Mouse (Mus musculus) stomach, embryonic 15.5 days (tissue): ENCODE measurements around the gene Jchain. TPM values are rescaled to one million over a fixed set of nuclear protein-coding genes. Genes with fewer than 3 reads are reported as not detected.

Experiments
- ATAC-seq: fragments of 200-750 bp; cut with Nextera tagmentation; 2 replicates; pipeline ENCODE4 v1.8.0; 2017; ENCODE audit warnings: low read depth, moderate number of reproducible peaks, moderate TSS enrichment; ENCODE audit not compliant: insufficient read depth, low FRiP score
- H3K27ac ChIP-seq: fragments of 300-500 bp; sonication (generic); 2 replicates; pipeline ENCODE4 v1.5.1; 2015; ENCODE audit warnings: mild to moderate bottlenecking, inconsistent platforms
- H3K27me3 ChIP-seq: fragments of 300-500 bp; sonication (generic); replicated peaks from 2 replicates; pipeline ENCODE4 v1.6.1; 2015; ENCODE audit warnings: inconsistent platforms
- H3K36me3 ChIP-seq: fragments of 300-500 bp; sonication (generic); 2 replicates; pipeline ENCODE4 v1.6.1; 2015; ENCODE audit warnings: inconsistent platforms
- H3K4me1 ChIP-seq: fragments of 300-500 bp; sonication (generic); 2 replicates; pipeline ENCODE4 v1.6.1; 2015; ENCODE audit warnings: inconsistent platforms
- H3K4me2 ChIP-seq: fragments of 300-500 bp; sonication (generic); 2 replicates; pipeline ENCODE4 v1.6.1; 2015; ENCODE audit warnings: mild to moderate bottlenecking, inconsistent platforms
- H3K4me3 ChIP-seq: fragments of 300-500 bp; sonication (generic); replicated peaks from 2 replicates; pipeline ENCODE4 v1.5.1; 2015; ENCODE audit warnings: inconsistent platforms
- H3K9ac ChIP-seq: fragments of 300-500 bp; sonication (generic); 2 replicates; pipeline ENCODE4 v1.6.1; 2015; ENCODE audit warnings: inconsistent platforms
- H3K9me3 ChIP-seq: fragments of 300-500 bp; sonication (generic); 2 replicates; pipeline ENCODE4 v1.6.1; 2016; ENCODE audit warnings: inconsistent platforms
- WGBS: fragments of 180-500 bp; shearing (Covaris S2); methylation state at CpG from one replicate; pipeline ENCODE4 v1.1.7; 2015; 5-methylcytosine and 5-hydroxymethylcytosine counted together
- polyA plus RNA-seq: library from polyadenylated mRNA; unstranded; fragments of >200 nt; fragmentation: Nextera tagmentation; extraction: Ambion mirVana; gene quantifications from 2 replicates; pipeline ENCODE4 v1.2.1, GENCODE M21; 2015

Jchain gene
- polyA plus RNA-seq, result 0.19 and 0.27 TPM in 2 replicates

GRCm38 (mm10) chr5:88527657-88528056 is at the start of gene Jchain:
Jchain (minus strand) TSS chr5:88527891.
- Histone ChIP-seq H3K9me3 (no peaks in the 10 kb centered on the region), H3K27me3 (no peaks in the 10 kb centered on the region), H3K9ac (no peak within 1 kb of the TSS), H3K4me3 (no peak within 1 kb of the TSS), H3K27ac (no peak within 1 kb of the TSS), H3K4me2 (no peak within 1 kb of the TSS), H3K4me1 (no peaks in the 10 kb centered on the region), H3K36me3 (no peaks in the 10 kb centered on the region)
- 83% methylated on average over 3 of the region's 3 CpGs for WGBS
- ATAC-seq, result no peak

- H3K9ac ChIP-seq, result no peak overlapping the region
- peak overlapping the region; percentile 66; the same call in 1 of the 2 replicates for H3K27ac ChIP-seq
- no peak overlapping the region for H3K4me3 ChIP-seq
- peak; percentile 91 for ATAC-seq
- no peak overlapping the region for H3K4me2 ChIP-seq
- no peaks in the 10 kb centered on the region for H3K4me1 ChIP-seq
- WGBS, result 59% methylated on average over 3 of the region's 3 CpGs
- no peaks in the 10 kb centered on the region for H3K36me3 ChIP-seq
- no peaks in the 10 kb centered on the region for H3K27me3 ChIP-seq
- H3K9me3 ChIP-seq, result no peaks in the 10 kb centered on the region
These were observed 48.0 kb upstream of the Jchain start for GRCm38 (mm10) chr5:88575506-88576338.

GRCm38 (mm10) chr5:88574829-88575228 is 47.1 kb upstream of the Jchain start:
- Histone ChIP-seq H3K27ac (no peak overlapping the region), H3K9me3 (no peaks in the 10 kb centered on the region), H3K27me3 (no peaks in the 10 kb centered on the region), H3K4me1 (no peaks in the 10 kb centered on the region), H3K36me3 (no peaks in the 10 kb centered on the region), H3K4me2 (no peak overlapping the region), H3K9ac (no peak overlapping the region), H3K4me3 (no peak overlapping the region)
- 76% methylated on average over 3 of the region's 3 CpGs for whole genome bisulfite sequencing
- ATAC-seq, result no peak

GRCm38 (mm10) chr5:88569541-88569940 is 41.9 kb upstream of the Jchain start:
- Histone ChIP-seq H3K4me2 (no peak overlapping the region), H3K36me3 (0 out of 2 replicates have a peak, but pooled peaks cover 3% of the 10 kb centered on the region), H3K9me3 (no peaks in the 10 kb centered on the region), H3K9ac (no peak overlapping the region), H3K27ac (no peak overlapping the region), H3K27me3 (no peaks in the 10 kb centered on the region), H3K4me3 (no peak overlapping the region), H3K4me1 (no peaks in the 10 kb centered on the region)
- ATAC-seq, result no peak
- WGBS, result 79% methylated on average over 3 of the region's 3 CpGs

GRCm38 (mm10) chr5:88566034-88566841 is 38.5 kb upstream of the Jchain start:
- no peaks in the 10 kb centered on the region for H3K4me1 ChIP-seq
- peak overlapping the region; percentile 90 for H3K27ac ChIP-seq
- no peak overlapping the region for H3K9ac ChIP-seq
- no peaks in the 10 kb centered on the region for H3K27me3 ChIP-seq
- peak overlapping the region; percentile 86 for H3K4me3 ChIP-seq
- ATAC-seq, result 0 out of 2 replicates have a peak, but pooled peaks have one; percentile 16
- 0 out of 2 replicates have a peak, but pooled peaks cover 3% of the 10 kb centered on the region for H3K36me3 ChIP-seq
- WGBS, result 3% methylated on average over 14 of the region's 14 CpGs
- H3K9me3 ChIP-seq, result no peaks in the 10 kb centered on the region
- peak overlapping the region; percentile 66 for H3K4me2 ChIP-seq

- H3K4me1 ChIP-seq, result no peaks in the 10 kb centered on the region
- H3K9ac ChIP-seq, result peak overlapping the region; percentile 78
- peak overlapping the region; percentile 66 for H3K4me2 ChIP-seq
These were observed 37.7 kb upstream of the Jchain start for GRCm38 (mm10) chr5:88565148-88566033.

GRCm38 (mm10) chr5:88564501-88565147 is 36.9 kb upstream of the Jchain start, which contains the start of gene Rufy3:
Rufy3 (plus strand) TSS chr5:88565040.
- Histone ChIP-seq H3K4me1 (no peaks in the 10 kb centered on the region), H3K27me3 (no peaks in the 10 kb centered on the region), H3K9ac (peak within 1 kb of the TSS; percentile 78), H3K4me2 (peak within 1 kb of the TSS; percentile 66), H3K36me3 (0 out of 2 replicates have a peak, but pooled peaks cover 3% of the 10 kb centered on the region), H3K27ac (peak within 1 kb of the TSS; percentile 90), H3K9me3 (no peaks in the 10 kb centered on the region), H3K4me3 (peak within 1 kb of the TSS; percentile 86)
- peak; percentile 93 for ATAC-seq
- under 1% methylated on average over 64 of the region's 71 CpGs for WGBS

More at GRCm38 (mm10) chr5:88565148-88566033, 37.7 kb upstream of the Jchain start:
- H3K27me3 ChIP-seq, result no peaks in the 10 kb centered on the region
- 0 out of 2 replicates have a peak, but pooled peaks cover 3% of the 10 kb centered on the region for H3K36me3 ChIP-seq
- peak; percentile 57 for ATAC-seq
- peak overlapping the region; percentile 90 for H3K27ac ChIP-seq
- H3K9me3 ChIP-seq, result no peaks in the 10 kb centered on the region
- under 1% methylated on average over 101 of the region's 119 CpGs for WGBS
- H3K4me3 ChIP-seq, result peak overlapping the region; percentile 86

- H3K36me3 ChIP-seq, result no peaks in the 10 kb centered on the region
- 60% methylated on average over 8 of the region's 8 CpGs for WGBS
- no peak overlapping the region for H3K9ac ChIP-seq
- H3K27me3 ChIP-seq, result no peaks in the 10 kb centered on the region
- no peaks in the 10 kb centered on the region for H3K4me1 ChIP-seq
- H3K27ac ChIP-seq, result no peak overlapping the region
- no peak overlapping the region for H3K4me3 ChIP-seq
- no peak for ATAC-seq
- H3K4me2 ChIP-seq, result no peak overlapping the region
- no peaks in the 10 kb centered on the region for H3K9me3 ChIP-seq
These were observed 35.4 kb upstream of the Jchain start for GRCm38 (mm10) chr5:88562863-88563780.

- no peaks in the 10 kb centered on the region for H3K36me3 ChIP-seq
- H3K27ac ChIP-seq, result no peak overlapping the region
- ATAC-seq, result no peak
- H3K9ac ChIP-seq, result no peak overlapping the region
- no peak overlapping the region for H3K4me3 ChIP-seq
- H3K4me1 ChIP-seq, result 0 out of 2 replicates have a peak, but pooled peaks cover 3% of the 10 kb centered on the region
- H3K27me3 ChIP-seq, result no peaks in the 10 kb centered on the region
- no peaks in the 10 kb centered on the region for H3K9me3 ChIP-seq
- H3K4me2 ChIP-seq, result no peak overlapping the region
- 85% methylated on average over 9 of the region's 9 CpGs for WGBS
These were observed 33.6 kb upstream of the Jchain start for GRCm38 (mm10) chr5:88561080-88561814.
